Mouse (Mus musculus) megakaryocyte, embryonic 14.5 days (primary cell): ENCODE results near the gene Kcnma1. TPM values are rescaled to one million over a fixed set of nuclear protein-coding genes. Genes with fewer than 3 reads are reported as not detected.

ENCODE experiments used
- H3K27me3 ChIP-seq: replicated peaks from 2 replicates; pipeline ENCODE3; 2012; ENCODE audit warnings: inconsistent platforms
- H3K36me3 ChIP-seq: replicated peaks from 2 replicates; pipeline ENCODE3; 2012; ENCODE audit warnings: low read length, inconsistent platforms, mixed read lengths
- H3K4me1 ChIP-seq: 2 replicates; pipeline ENCODE4 v1.6.1; 2012; ENCODE audit warnings: inconsistent platforms
- H3K4me3 ChIP-seq: replicated peaks from 2 replicates; pipeline ENCODE3; 2012; ENCODE audit warnings: moderate library complexity, mild to moderate bottlenecking, inconsistent platforms
- H3K9me3 ChIP-seq: 2 replicates; pipeline ENCODE4 v1.6.1; 2012; ENCODE audit warnings: inconsistent platforms
- FLI1 ChIP-seq: IDR thresholded peaks from 2 replicates; pipeline ENCODE4 v1.6.1; 2012; ENCODE audit warnings: low read length, inconsistent platforms, mixed read lengths
- GATA1 ChIP-seq: IDR thresholded peaks from 3 replicates; pipeline ENCODE4 v1.6.1; 2012; ENCODE audit warnings: mixed read lengths, low read length, inconsistent platforms, borderline replicate concordance
- polyA plus RNA-seq: library from polyadenylated mRNA; stranded (reverse); fragments of >175 nt; gene quantifications from 2 replicates; pipeline ENCODE4 v1.2.3, GENCODE M21; 2012; ENCODE audit warnings: low replicate concordance; ENCODE audit not compliant: insufficient read depth

The Kcnma1 gene
- polyA plus RNA-seq, 1 experiment = not detected

DNA sequence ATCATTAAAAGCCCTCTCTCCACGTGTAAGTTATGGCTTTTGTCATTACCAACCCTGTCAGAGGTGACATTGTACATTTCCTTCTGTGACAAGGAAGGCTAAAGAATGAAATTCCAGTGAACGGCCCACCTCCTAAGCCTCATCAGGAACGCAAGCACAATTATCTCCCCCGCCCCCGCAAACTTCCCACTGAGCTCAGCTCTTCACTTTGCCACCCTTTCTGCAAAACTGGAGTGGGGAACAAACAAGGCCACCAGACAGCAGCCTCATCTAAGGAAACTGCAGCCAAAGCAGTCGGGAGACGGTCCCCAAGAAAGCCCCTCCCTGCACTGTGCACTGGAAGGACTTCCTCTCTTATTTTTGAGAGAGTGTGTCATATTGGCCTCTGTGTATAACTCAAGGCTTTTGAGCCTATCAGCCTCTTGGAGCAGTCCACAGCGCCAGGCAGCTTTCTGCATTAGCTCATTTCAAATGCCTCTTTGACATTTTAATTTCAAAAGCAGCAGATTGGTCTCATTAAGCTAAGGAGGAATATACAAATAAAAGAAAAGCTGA lies 512.0 kb downstream of the Kcnma1 start:
- no peak overlapping the region for H3K4me3 ChIP-seq
- 0 out of 2 replicates have a peak, but pooled peaks cover 4% of the 10 kb centered on the region for H3K9me3 ChIP-seq
- no peaks in the 10 kb centered on the region for H3K27me3 ChIP-seq
- H3K4me1 ChIP-seq = no peaks in the 10 kb centered on the region
- no peak for TF ChIP-seq GATA1
- TF ChIP-seq FLI1 = no peak
- H3K36me3 ChIP-seq = no peaks in the 10 kb centered on the region

DNA sequence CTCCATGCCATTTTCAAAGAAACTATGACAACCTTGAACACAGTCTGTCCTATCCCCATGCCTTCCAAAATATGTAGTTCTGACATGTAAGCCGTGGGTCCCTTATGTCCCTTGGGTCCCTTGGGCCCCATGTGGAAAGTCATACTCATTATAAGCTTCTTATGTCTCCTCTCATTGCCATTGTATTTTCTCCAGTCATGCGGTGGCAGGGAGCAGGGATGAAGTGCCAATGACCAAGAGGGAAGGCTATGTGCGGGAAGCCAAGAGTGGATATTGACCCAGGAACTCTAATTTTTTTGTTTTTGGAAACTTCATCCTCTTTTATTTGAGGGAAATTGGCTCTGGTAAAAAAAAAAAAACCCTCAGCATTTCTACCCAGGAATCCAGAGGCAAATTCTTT lies 517.5 kb downstream of the Kcnma1 start:
- Histone ChIP-seq H3K4me1 (no peaks in the 10 kb centered on the region), H3K4me3 (no peak overlapping the region), H3K27me3 (no peaks in the 10 kb centered on the region), H3K36me3 (no peaks in the 10 kb centered on the region), H3K9me3 (peaks cover 8% of the 10 kb centered on the region; the same call in 1 of the 2 replicates)
- TF ChIP-seq FLI1 = no peak
- TF ChIP-seq GATA1 = no peak

DNA sequence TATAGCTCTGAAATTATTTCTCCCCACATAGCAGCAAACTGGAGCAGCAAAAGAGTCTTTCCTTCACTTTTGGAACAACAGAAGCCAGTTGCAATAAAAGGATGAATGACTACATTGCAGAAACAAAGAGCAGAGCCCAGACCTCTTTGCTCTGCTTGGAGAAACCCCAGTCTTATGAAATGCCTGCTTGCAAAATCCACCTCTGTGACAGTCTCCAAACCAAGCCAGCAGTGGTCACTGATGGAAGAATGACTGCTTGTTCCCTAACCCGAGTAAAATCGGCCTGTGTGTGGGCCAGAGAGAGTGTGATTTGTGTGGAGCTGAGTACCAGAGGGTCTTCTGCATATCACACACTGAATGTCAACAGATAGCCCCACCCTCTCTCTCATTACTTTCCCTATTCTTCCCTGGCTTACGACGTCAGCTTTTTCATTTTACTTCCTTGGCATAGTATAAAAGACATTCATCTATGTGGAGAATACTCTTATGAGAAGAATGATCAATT lies 518.0 kb downstream of the Kcnma1 start:
- Histone ChIP-seq H3K4me3 (no peak overlapping the region), H3K4me1 (no peaks in the 10 kb centered on the region), H3K9me3 (peaks cover 8% of the 10 kb centered on the region; the same call in 1 of the 2 replicates), H3K36me3 (no peaks in the 10 kb centered on the region), H3K27me3 (no peaks in the 10 kb centered on the region)
- no peak for TF ChIP-seq FLI1
- TF ChIP-seq GATA1 = no peak

DNA sequence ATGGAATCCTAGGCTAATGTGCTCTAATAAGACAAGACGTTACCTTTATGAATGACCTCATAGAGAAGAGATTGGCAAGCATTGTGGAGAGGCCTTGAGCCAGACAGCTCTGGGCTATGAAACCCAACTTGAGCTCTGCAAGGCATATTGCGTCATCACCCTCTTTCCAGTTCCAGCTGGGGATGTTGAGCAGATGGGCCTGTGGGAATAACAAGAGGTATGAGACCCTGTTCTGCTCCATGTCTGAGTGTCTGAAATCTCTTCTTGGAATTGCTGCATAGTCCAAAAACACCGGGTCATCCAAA lies 519.8 kb downstream of the Kcnma1 start:
- TF ChIP-seq GATA1 (no peak), FLI1 (no peak)
- no peaks in the 10 kb centered on the region for H3K27me3 ChIP-seq

DNA sequence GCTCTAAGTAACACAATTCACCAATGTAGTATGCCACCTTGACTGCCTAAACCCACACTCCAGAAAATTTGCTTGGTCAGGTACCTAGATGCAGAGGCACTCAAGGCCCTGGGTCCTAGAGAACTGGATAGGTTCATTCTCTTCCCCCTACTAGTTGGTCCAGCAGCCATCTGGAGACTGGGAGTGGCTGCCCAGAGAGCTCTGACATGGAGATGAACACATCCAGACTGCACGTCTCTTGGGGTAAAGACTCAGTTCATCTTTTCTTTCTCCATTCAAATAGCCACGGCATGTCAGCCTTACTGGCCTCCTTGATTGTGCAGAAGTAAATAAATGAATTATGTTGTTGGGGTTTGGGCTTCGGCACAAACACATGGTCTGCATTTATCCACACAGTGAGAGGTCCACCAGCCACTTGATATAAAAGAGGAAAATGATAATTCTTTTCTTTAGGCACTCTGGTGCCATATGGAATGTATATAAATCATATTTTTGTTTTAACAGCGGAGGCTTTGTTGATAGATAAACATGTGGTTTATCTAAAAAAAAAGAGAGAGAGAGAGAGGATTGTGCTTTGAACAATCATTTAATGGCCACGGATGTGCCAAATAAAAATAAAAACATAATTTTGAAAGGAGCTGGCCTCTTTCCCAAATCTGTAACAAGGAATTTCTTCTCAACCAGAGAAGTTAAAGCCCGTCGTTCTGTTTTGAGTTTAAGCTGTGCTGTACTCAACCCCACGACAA lies 520.4 kb downstream of the Kcnma1 start:
- H3K4me1 ChIP-seq = no peaks in the 10 kb centered on the region
- peaks cover 4% of the 10 kb centered on the region; the same call in 1 of the 2 replicates for H3K9me3 ChIP-seq
- no peak overlapping the region for H3K4me3 ChIP-seq
- H3K27me3 ChIP-seq = no peaks in the 10 kb centered on the region
- TF ChIP-seq GATA1 = no peak
- no peak for TF ChIP-seq FLI1
- no peaks in the 10 kb centered on the region for H3K36me3 ChIP-seq

More for the DNA sequence above, 519.8 kb downstream of the Kcnma1 start:
- H3K4me3 ChIP-seq = no peak overlapping the region
- peaks cover 4% of the 10 kb centered on the region; the same call in 1 of the 2 replicates for H3K9me3 ChIP-seq
- no peaks in the 10 kb centered on the region for H3K36me3 ChIP-seq
- no peaks in the 10 kb centered on the region for H3K4me1 ChIP-seq

DNA sequence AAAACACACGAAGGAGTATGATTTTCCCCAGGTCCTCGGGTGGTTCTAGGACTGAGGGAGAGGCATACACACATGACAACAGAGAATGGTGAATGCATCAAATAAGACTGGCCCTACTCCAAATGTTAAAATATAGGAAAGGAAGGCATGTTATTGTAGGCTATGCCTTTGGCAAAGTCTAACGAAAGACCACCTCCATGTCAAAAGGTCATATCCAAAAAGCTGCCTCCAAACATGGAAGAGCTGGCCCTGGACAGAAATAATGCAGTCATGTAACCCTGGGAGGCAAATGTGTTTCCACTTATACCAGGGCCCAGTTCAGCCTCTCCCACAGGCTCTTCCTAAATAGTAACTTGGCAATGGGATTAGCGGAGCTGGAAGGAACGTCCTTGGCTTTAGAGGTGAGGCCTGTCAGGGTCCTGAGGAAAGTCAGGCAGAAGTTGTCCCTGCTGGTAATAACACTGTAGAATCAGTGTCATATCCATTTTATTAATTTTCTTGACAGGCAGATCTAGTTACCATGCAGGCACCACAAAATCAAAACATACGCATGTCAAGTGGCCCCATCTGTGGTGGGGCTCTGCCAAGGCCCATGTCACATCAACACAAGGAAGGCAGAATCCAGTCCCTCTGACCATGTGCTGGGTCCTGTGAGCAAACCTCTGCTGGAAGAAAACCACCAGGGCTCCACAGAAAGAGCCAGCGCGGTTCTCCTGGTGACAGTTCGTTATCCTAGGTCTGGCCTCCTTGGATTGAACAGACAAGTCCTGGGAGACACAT lies 521.5 kb downstream of the Kcnma1 start:
- no peak overlapping the region for H3K4me3 ChIP-seq
- H3K4me1 ChIP-seq = no peaks in the 10 kb centered on the region
- no peak for TF ChIP-seq GATA1
- no peak for TF ChIP-seq FLI1
- no peaks in the 10 kb centered on the region for H3K36me3 ChIP-seq
- peaks cover 4% of the 10 kb centered on the region; the same call in 1 of the 2 replicates for H3K9me3 ChIP-seq
- H3K27me3 ChIP-seq = no peaks in the 10 kb centered on the region

DNA sequence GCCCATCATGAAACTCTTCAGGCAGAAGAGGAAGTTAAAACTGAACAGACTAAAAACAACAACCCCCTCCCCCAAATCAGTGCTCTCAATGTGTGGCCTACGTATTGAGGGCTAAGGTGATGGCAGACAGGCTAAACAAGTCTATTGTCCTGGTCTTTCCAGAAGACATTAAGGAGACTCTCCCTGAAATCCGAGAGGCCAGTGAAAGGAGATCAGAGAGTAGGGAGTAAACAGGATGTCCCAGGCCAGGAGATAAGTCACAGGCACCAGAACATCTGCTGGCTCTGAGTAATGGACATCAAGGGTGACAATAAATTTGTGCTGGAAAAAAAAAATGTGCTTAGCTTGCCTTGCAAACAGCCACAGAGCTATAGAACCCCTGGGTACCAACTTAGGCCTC lies 522.9 kb downstream of the Kcnma1 start:
- Histone ChIP-seq H3K27me3 (no peaks in the 10 kb centered on the region), H3K9me3 (peaks cover 4% of the 10 kb centered on the region; the same call in 1 of the 2 replicates), H3K4me1 (no peaks in the 10 kb centered on the region), H3K4me3 (no peak overlapping the region), H3K36me3 (no peaks in the 10 kb centered on the region)
- TF ChIP-seq GATA1 (no peak), FLI1 (no peak)

DNA sequence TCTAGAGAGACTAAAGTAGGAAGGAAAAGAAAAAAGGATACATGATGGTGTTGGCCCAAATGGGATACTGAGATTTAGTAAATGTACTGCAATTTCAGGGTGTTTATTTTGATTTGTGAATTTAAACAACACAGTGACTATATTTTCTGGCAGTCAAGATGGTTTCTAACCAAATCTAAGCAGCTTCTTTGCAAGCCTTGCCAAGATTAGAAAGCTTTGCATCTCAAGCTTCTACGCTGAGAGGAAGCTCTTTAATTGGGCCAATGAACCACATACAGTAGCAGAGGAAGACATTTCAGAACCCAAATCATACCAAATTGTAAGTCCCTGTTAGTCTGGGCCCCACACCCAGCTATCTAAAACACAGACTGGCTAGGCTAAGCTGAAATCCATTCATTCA lies 527.6 kb downstream of the Kcnma1 start:
- Histone ChIP-seq H3K4me3 (no peak overlapping the region), H3K4me1 (no peaks in the 10 kb centered on the region), H3K9me3 (no peaks in the 10 kb centered on the region), H3K27me3 (no peaks in the 10 kb centered on the region), H3K36me3 (no peaks in the 10 kb centered on the region)
- TF ChIP-seq GATA1 (no peak), FLI1 (no peak)

DNA sequence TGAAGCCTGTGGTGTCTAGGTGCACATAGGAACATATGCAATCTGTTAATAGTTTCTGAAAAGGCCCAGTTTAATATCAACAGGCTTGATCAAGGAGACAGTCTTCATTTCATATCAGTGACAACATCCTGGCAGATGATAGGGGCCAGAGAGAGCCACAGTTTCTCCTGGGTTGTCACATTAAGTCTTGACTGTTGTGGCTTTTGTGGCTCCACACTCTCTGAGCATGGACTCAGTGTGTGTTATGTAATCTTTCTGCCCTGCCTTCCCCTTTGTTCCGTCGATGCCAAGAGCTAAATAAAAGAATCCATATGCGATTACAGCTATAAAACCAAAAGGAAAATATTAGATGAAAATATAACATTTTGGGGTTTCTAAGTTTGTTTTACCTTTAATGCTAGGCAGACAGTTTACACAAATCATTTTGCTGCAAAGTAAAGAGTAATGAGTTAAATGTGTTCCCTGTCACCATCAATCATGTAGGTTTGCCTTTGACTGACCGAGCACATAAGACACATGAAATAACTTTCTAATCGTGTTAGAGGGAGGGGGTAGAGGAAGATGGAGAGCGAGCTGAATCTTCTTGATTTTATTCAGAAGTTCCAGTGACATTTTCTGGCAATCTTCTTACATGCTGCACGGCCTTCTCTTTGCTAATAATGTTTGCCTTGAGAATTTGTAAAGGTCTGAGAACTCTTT lies 528.3 kb downstream of the Kcnma1 start:
- no peak for TF ChIP-seq GATA1
- Histone ChIP-seq H3K4me1 (no peaks in the 10 kb centered on the region), H3K27me3 (no peaks in the 10 kb centered on the region), H3K4me3 (no peak overlapping the region), H3K36me3 (no peaks in the 10 kb centered on the region), H3K9me3 (no peaks in the 10 kb centered on the region)

DNA sequence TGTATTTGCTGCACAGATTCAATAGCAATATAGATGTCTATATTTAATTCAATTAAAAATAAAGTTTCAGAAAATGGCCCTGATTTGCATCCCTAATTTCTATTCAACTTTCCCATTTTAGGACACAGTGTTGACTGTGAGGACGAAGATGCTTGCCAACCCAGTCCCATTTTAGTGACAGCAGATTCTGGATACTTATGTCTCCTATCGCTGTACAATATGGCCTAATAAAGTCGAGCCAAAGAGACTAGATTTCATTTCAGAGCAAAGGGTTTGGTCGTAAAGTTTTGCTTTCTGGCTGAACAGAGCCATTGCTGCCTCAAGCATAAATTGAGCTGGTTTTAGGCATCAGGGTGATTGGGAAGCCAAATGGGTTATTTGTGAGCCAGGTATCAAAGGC lies 539.2 kb downstream of the Kcnma1 start:
- Histone ChIP-seq H3K4me3 (no peak overlapping the region), H3K9me3 (no peaks in the 10 kb centered on the region), H3K27me3 (no peaks in the 10 kb centered on the region), H3K36me3 (no peaks in the 10 kb centered on the region), H3K4me1 (no peaks in the 10 kb centered on the region)
- TF ChIP-seq FLI1 (no peak), GATA1 (no peak)
